Mouse (Mus musculus) ES-E14 (cell line): ENCODE results near the gene Tanc2. TPM values are rescaled to one million over a fixed set of nuclear protein-coding genes. Genes with fewer than 3 reads are reported as not detected.

Experiments
- DNase-seq: peaks from one replicate; pipeline ENCODE4 v3.0.0-alpha.2; 2013; ENCODE audit warnings: low read depth, low spot score
- H3K27ac ChIP-seq: 2 replicates; pipeline ENCODE4 v1.5.1; 2012; ENCODE audit warnings: low read depth, mild to moderate bottlenecking, low read length, moderate library complexity, mixed read lengths; ENCODE audit not compliant: poor library complexity, insufficient read depth, severe bottlenecking
- H3K36me3 ChIP-seq: 2 replicates; pipeline ENCODE4 v1.6.1; 2012; ENCODE audit warnings: mild to moderate bottlenecking, low read length, moderate library complexity, mixed read lengths; ENCODE audit not compliant: control insufficient read depth, poor library complexity, insufficient read depth, severe bottlenecking
- H3K4me1 ChIP-seq, 2 experiments: fragments of 150-350 bp in 1 of 2; sonication (generic) in 1 of 2; 2 replicates each; pipeline ENCODE4 v1.6.1; 2012; ENCODE audit warnings: low read length in 2 of 2, mild to moderate bottlenecking in 1 of 2, mixed read lengths in 1 of 2; ENCODE audit not compliant: control insufficient read depth in 2 of 2, insufficient read depth in 2 of 2, poor library complexity in 1 of 2
- H3K4me3 ChIP-seq, 2 experiments: fragments of 150-350 bp in 1 of 2; sonication (generic) in 1 of 2; 2 replicates each; pipeline ENCODE4 v1.5.1; 2012; ENCODE audit warnings: low read length in 2 of 2, low read depth in 1 of 2, mild to moderate bottlenecking in 1 of 2, mixed read lengths in 1 of 2; ENCODE audit not compliant: insufficient read depth in 1 of 2, poor library complexity in 1 of 2, severe bottlenecking in 1 of 2
- H3K9ac ChIP-seq: 2 replicates; pipeline ENCODE4 v1.6.1; 2012; ENCODE audit warnings: low read depth, mild to moderate bottlenecking, low read length, mixed read lengths; ENCODE audit not compliant: poor library complexity, insufficient read depth, severe bottlenecking
- H3K9me3 ChIP-seq: fragments of 150-350 bp; sonication (generic); 2 replicates; pipeline ENCODE4 v1.6.1; 2012; ENCODE audit warnings: low read depth, mild to moderate bottlenecking, low read length; ENCODE audit not compliant: control insufficient read depth, insufficient read depth
- CHD2 ChIP-seq: IDR thresholded peaks from 2 replicates; pipeline ENCODE4 v1.6.1; 2014; ENCODE audit warnings: mild to moderate bottlenecking, low read depth, low read length, inconsistent platforms
- HCFC1 ChIP-seq: IDR thresholded peaks from 2 replicates; pipeline ENCODE4 v1.6.1; 2012; ENCODE audit warnings: low read length, inconsistent platforms, borderline replicate concordance; ENCODE audit not compliant: insufficient read depth
- MAFK ChIP-seq: IDR thresholded peaks from 2 replicates; pipeline ENCODE4 v1.6.1; 2014; ENCODE audit warnings: mild to moderate bottlenecking, low read depth, low read length, inconsistent platforms; ENCODE audit not compliant: insufficient read depth
- ZC3H11A ChIP-seq: IDR thresholded peaks from 2 replicates; pipeline ENCODE4 v1.6.1; 2012; ENCODE audit warnings: low read depth, mild to moderate bottlenecking, inconsistent platforms, low read length, borderline replicate concordance
- ZNF384 ChIP-seq: IDR thresholded peaks from 2 replicates; pipeline ENCODE4 v1.6.1; 2012; ENCODE audit warnings: low read depth, low read length, inconsistent platforms
- in situ Hi-C, 2 experiments: fragments of 600-800 bp; cut with MboI; formaldehyde crosslinking; loops; one replicate each; pipeline ENCODE4 v1.15.1; 2025; ENCODE audit warnings: low sequenced_read_pairs in 2 of 2, inconsistent platforms in 1 of 2; ENCODE audit not compliant: unreplicated experiment in 2 of 2
- total RNA-seq: library from RNA; depleted of rRNA; stranded (reverse); fragments of 300-350 nt; gene quantifications from 2 replicates; pipeline ENCODE4 v1.2.3, GENCODE M21; 2012

Gene Tanc2
- total RNA-seq, 1 experiment: 5.8 TPM

DNA sequence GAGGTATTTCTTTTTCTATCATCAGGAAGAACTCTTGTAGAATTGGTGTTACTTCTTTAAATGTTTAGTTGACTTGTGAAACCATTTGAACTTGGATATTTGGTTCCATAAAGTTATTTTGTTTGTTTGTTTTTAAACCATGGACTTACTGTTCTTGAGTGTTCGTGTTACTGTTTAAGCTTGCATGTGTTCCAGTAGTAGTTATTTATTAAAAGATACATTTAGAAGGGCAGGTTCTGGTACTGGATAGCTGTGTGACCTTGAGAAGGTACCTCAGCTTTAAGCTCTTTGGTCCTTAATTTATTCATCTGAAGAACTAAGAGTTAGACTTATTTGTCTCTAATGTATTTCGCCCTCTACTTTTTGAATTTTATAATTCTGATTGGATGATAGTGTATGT lies 64.8 kb downstream of the Tanc2 start:
- DNase-seq: no peak
- no peaks in the 10 kb centered on the region for H3K4me1 ChIP-seq
- no peaks in the 10 kb centered on the region for H3K9me3 ChIP-seq
- H3K4me3 ChIP-seq: no peak overlapping the region
- in situ Hi-C loops: no loop called here
- H3K27ac ChIP-seq: no peak overlapping the region
- no peak for TF ChIP-seq ZNF384
- TF ChIP-seq MAFK: no peak
- TF ChIP-seq ZC3H11A: no peak
- TF ChIP-seq CHD2: no peak
- no peak for TF ChIP-seq HCFC1
- H3K36me3 ChIP-seq: no peaks in the 10 kb centered on the region
- H3K9ac ChIP-seq: no peak overlapping the region

DNA sequence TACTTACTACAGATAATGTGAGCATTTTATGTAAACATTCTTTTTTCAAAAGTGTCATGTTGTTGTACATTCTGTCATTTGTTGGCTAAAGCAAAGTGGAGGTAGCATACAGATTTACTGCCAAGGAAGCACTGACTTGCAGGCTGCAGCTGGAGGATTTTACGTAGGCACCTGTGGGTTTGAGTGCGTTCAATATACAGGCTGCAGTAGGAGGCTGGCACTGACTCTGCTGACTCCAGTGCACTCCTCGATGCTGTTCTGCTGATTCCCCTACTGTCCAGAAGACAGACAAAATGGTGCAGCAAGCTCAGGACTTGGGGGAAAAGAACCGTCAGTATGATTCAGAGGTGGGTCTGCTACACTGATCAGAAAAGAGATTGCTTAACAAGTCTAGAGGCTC lies 65.5 kb downstream of the Tanc2 start:
- in situ Hi-C loops: no loop called here
- Histone ChIP-seq H3K9me3 (no peaks in the 10 kb centered on the region), H3K4me3 (no peak overlapping the region), H3K4me1 (no peaks in the 10 kb centered on the region), H3K36me3 (no peaks in the 10 kb centered on the region), H3K27ac (no peak overlapping the region), H3K9ac (no peak overlapping the region)
- TF ChIP-seq MAFK (no peak), ZNF384 (no peak), ZC3H11A (no peak), CHD2 (no peak), HCFC1 (no peak)
- no peak for DNase-seq

DNA sequence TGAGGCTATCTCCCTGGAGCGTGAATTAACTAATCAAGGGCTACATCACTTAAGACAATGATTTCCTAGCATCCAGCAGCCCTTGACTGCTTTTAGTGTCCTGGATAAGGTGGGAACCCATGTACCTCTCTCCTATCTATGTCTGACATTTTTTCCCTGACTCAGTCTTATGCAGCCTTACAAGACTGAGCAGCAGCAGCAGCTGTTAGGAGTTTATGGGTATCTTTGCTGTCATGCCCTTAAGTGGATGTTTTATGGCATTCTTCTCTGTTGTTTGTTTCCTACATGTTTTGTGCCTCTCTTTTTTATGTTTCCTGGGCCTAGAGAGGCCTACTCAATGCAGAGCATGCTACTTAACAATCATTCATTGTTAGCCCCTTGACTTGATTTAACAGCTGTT lies 78.1 kb downstream of the Tanc2 start:
- H3K9me3 ChIP-seq: no peaks in the 10 kb centered on the region
- TF ChIP-seq ZNF384 (no peak), HCFC1 (no peak), CHD2 (no peak), MAFK (no peak), ZC3H11A (no peak)
- no peaks in the 10 kb centered on the region for H3K4me1 ChIP-seq
- no peak for DNase-seq
- in situ Hi-C loops: no loop called here
- no peaks in the 10 kb centered on the region for H3K36me3 ChIP-seq
- H3K27ac ChIP-seq: no peak overlapping the region
- no peak overlapping the region for H3K4me3 ChIP-seq
- H3K9ac ChIP-seq: no peak overlapping the region

DNA sequence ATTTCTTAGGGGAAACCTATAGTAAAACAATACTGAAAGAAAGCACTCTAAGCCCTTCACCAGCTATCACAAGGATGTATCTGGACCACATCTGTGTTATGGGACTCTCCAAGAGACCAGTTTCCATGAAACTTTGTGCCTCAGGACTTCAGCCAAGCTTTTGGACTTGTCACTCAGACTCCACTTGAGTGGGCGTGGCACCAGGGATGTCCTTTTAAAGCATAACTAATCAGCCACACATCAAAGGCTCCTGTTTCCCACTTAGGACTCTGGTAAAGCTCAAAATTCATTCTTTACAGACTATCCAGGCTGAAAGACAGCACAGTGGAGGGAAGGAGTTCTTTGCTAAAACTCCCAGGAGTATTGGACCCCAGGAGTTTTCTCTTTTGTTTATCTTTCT lies 89.2 kb downstream of the Tanc2 start:
- TF ChIP-seq ZC3H11A (no peak), ZNF384 (no peak), CHD2 (no peak), HCFC1 (no peak), MAFK (no peak)
- H3K9me3 ChIP-seq: no peaks in the 10 kb centered on the region
- in situ Hi-C loops: no loop called here

GRCm38 (mm10) chr11:105684747-105685146 lies 95.0 kb downstream of the Tanc2 start:
- no peaks in the 10 kb centered on the region for H3K4me1 ChIP-seq
- no peak for DNase-seq
- no peak overlapping the region for H3K27ac ChIP-seq
- TF ChIP-seq MAFK (no peak), HCFC1 (no peak), ZNF384 (no peak), ZC3H11A (no peak), CHD2 (no peak)
- no peak overlapping the region for H3K4me3 ChIP-seq
- in situ Hi-C loops: no loop called here
- H3K36me3 ChIP-seq: no peaks in the 10 kb centered on the region
- no peaks in the 10 kb centered on the region for H3K9me3 ChIP-seq
- no peak overlapping the region for H3K9ac ChIP-seq

More for the DNA sequence above, 89.2 kb downstream of the Tanc2 start:
- no peak overlapping the region for H3K9ac ChIP-seq
- no peak for DNase-seq
- no peak overlapping the region for H3K27ac ChIP-seq
- no peak overlapping the region for H3K4me3 ChIP-seq
- no peaks in the 10 kb centered on the region for H3K36me3 ChIP-seq
- no peaks in the 10 kb centered on the region for H3K4me1 ChIP-seq
